ENCODE assay signal across 8 mouse cellular contexts in genomic region chr6:37391313-37391712, GRCm38 (mm10). TPM values are rescaled to one million over a fixed set of nuclear protein-coding genes. Genes with fewer than 3 reads are reported as not detected.
DNase-seq lines count a peak whose midpoint lies in the region; ATAC-seq and TF ChIP-seq lines count a peak whose summit lies in the region.

No protein-coding gene starts in this region.

- TF ChIP-seq CTCF in liver, adult 2 months (IDR thresholded peaks at IDR 0.05; ENCODE audit: low read depth, low read length) = no peak

- 76% methylated on average over 7 of the region's 7 CpGs for WGBS in liver, adult 2 months
- 62% methylated on average over 7 of the region's 7 CpGs for WGBS in liver, embryonic 12.5 days (ENCODE audit: insufficient replicate concordance)
- 54% methylated on average over 7 of the region's 7 CpGs for WGBS in intestine, embryonic 16.5 days
- 84% methylated on average over 7 of the region's 7 CpGs for WGBS in midbrain, embryonic 13.5 days

- peaks cover 12% of the 10 kb centered on the region; the same call in 1 of the 2 replicates for H3K79me2 ChIP-seq in liver, adult 2 months (ENCODE audit: control insufficient read depth, insufficient read depth, low read length)

- H3K4me3 ChIP-seq in liver, adult 2 months (ENCODE audit: insufficient read depth, low read depth, low read length) = no peak overlapping the region
- no peak overlapping the region for H3K4me3 ChIP-seq in liver, embryonic 12.5 days
- H3K4me3 ChIP-seq in intestine, embryonic 16.5 days (ENCODE audit: low read length) = no peak overlapping the region
- no peak overlapping the region for H3K4me3 ChIP-seq in midbrain, embryonic 13.5 days (replicated peaks)

- no peak for ATAC-seq in liver, embryonic 12.5 days
- peak; percentile 41; the same call in 1 of the 2 replicates for ATAC-seq in intestine, embryonic 16.5 days
- ATAC-seq in midbrain, embryonic 13.5 days = no peak

- no peak overlapping the region for H3K9ac ChIP-seq in liver, adult 2 months (ENCODE audit: low read depth, low read length)
- H3K9ac ChIP-seq in liver, embryonic 12.5 days = no peak overlapping the region
- H3K9ac ChIP-seq in intestine, embryonic 16.5 days (ENCODE audit: low read depth, low read length) = no peak overlapping the region
- H3K9ac ChIP-seq in midbrain, embryonic 13.5 days (replicated peaks) = no peak overlapping the region

- H3K9me3 ChIP-seq in liver, embryonic 12.5 days (replicated peaks) = no peaks in the 10 kb centered on the region
- H3K9me3 ChIP-seq in intestine, embryonic 16.5 days (ENCODE audit: control insufficient read depth, low read length) = no peaks in the 10 kb centered on the region
- no peaks in the 10 kb centered on the region for H3K9me3 ChIP-seq in midbrain, embryonic 13.5 days

- peak; percentile 42 for DNase-seq in liver, adult 2 months (ENCODE audit: extremely low read depth, low read depth, low spot score)
- DNase-seq in gastrocnemius, postnatal 25 days = peak; percentile 60
- DNase-seq in lung, postnatal 25 days (ENCODE audit: low spot score) = peak; percentile 52
- no peak for DNase-seq in cerebellum, postnatal 14 days
- no peak for DNase-seq in cerebellum, adult 9-11 months

- H3K4me2 ChIP-seq in liver, embryonic 12.5 days = no peak overlapping the region
- no peak overlapping the region for H3K4me2 ChIP-seq in intestine, embryonic 16.5 days (ENCODE audit: low read depth, low read length)
- no peak overlapping the region for H3K4me2 ChIP-seq in midbrain, embryonic 13.5 days (replicated peaks)

- no peaks in the 10 kb centered on the region for H3K27me3 ChIP-seq in liver, adult 2 months (ENCODE audit: control insufficient read depth, insufficient read depth, low read length)
- H3K27me3 ChIP-seq in liver, embryonic 12.5 days (replicated peaks) = no peaks in the 10 kb centered on the region
- H3K27me3 ChIP-seq in intestine, embryonic 16.5 days (replicated peaks; ENCODE audit: control insufficient read depth, insufficient read depth, low read length) = no peaks in the 10 kb centered on the region
- H3K27me3 ChIP-seq in midbrain, embryonic 13.5 days = no peaks in the 10 kb centered on the region

- H3K27ac ChIP-seq in liver, adult 2 months (replicated peaks; ENCODE audit: insufficient read depth, low read depth, low read length) = no peak overlapping the region
- H3K27ac ChIP-seq in liver, embryonic 12.5 days = no peak overlapping the region
- no peak overlapping the region for H3K27ac ChIP-seq in intestine, embryonic 16.5 days (ENCODE audit: low read length)
- H3K27ac ChIP-seq in midbrain, embryonic 13.5 days = no peak overlapping the region

- H3K4me1 ChIP-seq in liver, adult 2 months (ENCODE audit: control insufficient read depth, insufficient read depth, low read length) = peaks cover 3% of the 10 kb centered on the region; the same call in 1 of the 2 replicates
- peaks cover 7% of the 10 kb centered on the region for H3K4me1 ChIP-seq in liver, embryonic 12.5 days
- peaks cover 22% of the 10 kb centered on the region for H3K4me1 ChIP-seq in intestine, embryonic 16.5 days (ENCODE audit: control insufficient read depth, insufficient read depth, low read length)
- H3K4me1 ChIP-seq in midbrain, embryonic 13.5 days (replicated peaks) = peaks cover 8% of the 10 kb centered on the region; the same call in 1 of the 2 replicates

- TF ChIP-seq POLR2A in liver, adult 2 months (IDR thresholded peaks at IDR 0.05; ENCODE audit: extremely low read depth, insufficient read depth, low read length) = no peak

- peaks cover 3% of the 10 kb centered on the region; the same call in 1 of the 2 replicates for H3K36me3 ChIP-seq in liver, adult 2 months (ENCODE audit: control insufficient read depth, insufficient read depth, low read length)
- H3K36me3 ChIP-seq in liver, embryonic 12.5 days = no peaks in the 10 kb centered on the region
- H3K36me3 ChIP-seq in intestine, embryonic 16.5 days (ENCODE audit: control insufficient read depth, insufficient read depth, low read length) = no peaks in the 10 kb centered on the region
- H3K36me3 ChIP-seq in midbrain, embryonic 13.5 days = no peaks in the 10 kb centered on the region

RNA-seq across cellular contexts. Expression of gene Creb3l2, which starts 50.6 kb away (rescaled TPM):
- 2.7 and 4.4 TPM in 2 replicates for total RNA-seq in liver, adult 2 months (2014; rRNA removed)
- polyA plus RNA-seq in liver, adult 2 months (2012; rRNA removed) = 5.1 and 6.6 TPM in 2 replicates
- 5.0 and 5.1 TPM in 2 replicates for polyA plus RNA-seq in liver, embryonic 12.5 days (2016; fragmentation: Nextera tagmentation; extraction: Ambion mirVana)
- total RNA-seq in gastrocnemius, postnatal 25 days (2021) = 10 to 100 TPM; 10.6 to 11.9 TPM
- 13.4 and 13.9 TPM in 2 replicates for polyA plus RNA-seq in intestine, embryonic 16.5 days (2015; fragmentation: Nextera tagmentation; extraction: Ambion mirVana)
- 2.6 and 3.3 TPM in 2 replicates for polyA plus RNA-seq in midbrain, embryonic 13.5 days (2015; fragmentation: Nextera tagmentation; extraction: Ambion mirVana)

Comparison
In these comparisons a context has a peak if more than half of its experiments do, and no peak if none do; other contexts are left out.
1. DNase-seq: peak in liver, adult 2 months (single experiment), gastrocnemius, postnatal 25 days (single experiment) and lung, postnatal 25 days (single experiment); none in cerebellum, postnatal 14 days (0 of 2) and cerebellum, adult 9-11 months (single experiment).